Mouse (Mus musculus): ENCODE data around the gene Rab11fip3.

Rab11fip3 gene

GRCm38 (mm10) chr17:25943769-25944168 lies 125.6 kb downstream of the Rab11fip3 start:
- ATAC-seq (ENCODE audit: insufficient number of reproducible peaks, low FRiP score, low TSS enrichment): no peak

- ATAC-seq (ENCODE audit: insufficient number of reproducible peaks, low FRiP score, low TSS enrichment): no peak
Observed at GRCm38 (mm10) chr17:25943221-25943620, 126.1 kb downstream of the Rab11fip3 start.

GRCm38 (mm10) chr17:25942597-25943151 lies 126.7 kb downstream of the Rab11fip3 start:
- no peak for ATAC-seq (ENCODE audit: insufficient number of reproducible peaks, low FRiP score, low TSS enrichment)

GRCm38 (mm10) chr17:25941511-25942241 lies 127.7 kb downstream of the Rab11fip3 start:
- ATAC-seq (ENCODE audit: insufficient number of reproducible peaks, low FRiP score, low TSS enrichment): peak; percentile 70; the same call in 1 of the 2 replicates
